27 mouse cellular contexts compared by ENCODE assay signal in genomic region chr5:77301296-77301903, GRCm38 (mm10). TPM values are rescaled to one million over a fixed set of nuclear protein-coding genes. Genes with fewer than 3 reads are reported as not detected.
DNase-seq lines count a peak whose midpoint lies in the region; ATAC-seq and TF ChIP-seq lines count a peak whose summit lies in the region.
"Had no signal": no experiment of that assay in that cellular context is flagged by ENCODE, and none has a peak within 500 bp of the region (broad histone marks: within the 10 kb centered on the region; RNA-seq: fewer than 3 reads in every experiment).

No protein-coding gene starts in this region.

- peak; percentile 47; the same call in 1 of the 2 replicates for ATAC-seq in embryonic facial prominence, embryonic 14.5 days (ENCODE audit: low read depth)
- ATAC-seq in Patski = peak; percentile 54
- ATAC-seq in limb, embryonic 14.5 days (ENCODE audit: low FRiP score, low read depth) = peak; percentile 77
- no peak for ATAC-seq in midbrain, embryonic 13.5 days
- ATAC-seq: activated CD4-positive, CD25-positive, alpha-beta regulatory T cell, adult 4 months; forebrain, embryonic 15.5 days; hindbrain, embryonic 16.5 days; liver, embryonic 12.5 days; liver, postnatal 0 days; lung, postnatal 0 days had no signal

- CTCF ChIA-PET in Patski (lab: Charles Lee) = interaction anchor here (0.7 to 1.5 kb wide), 3 partner anchors 9 to 21 kb away, joined by 3 to 4 read pairs (median 4); no protein-coding TSS in a partner anchor

- no peak for TF ChIP-seq CTCF in lung, adult 2 months (IDR thresholded peaks at IDR 0.05; ENCODE audit: insufficient read depth, low read length)
- no peak for TF ChIP-seq CTCF in Patski (IDR thresholded peaks at IDR 0.05)

- POLR2A ChIA-PET in Patski (lab: Charles Lee) = interaction anchor here (1.8 kb wide), 1 partner anchor 9 kb away, joined by 4 read pairs; no protein-coding TSS in a partner anchor

- WGBS in embryonic facial prominence, embryonic 14.5 days = 70% methylated on average over 6 of the region's 6 CpGs
- 88% methylated on average over 6 of the region's 6 CpGs for WGBS in embryonic facial prominence, embryonic 10.5 days
- WGBS in lung, adult 2 months = 76% methylated on average over 6 of the region's 6 CpGs
- 76% methylated on average over 6 of the region's 6 CpGs for whole genome bisulfite sequencing in limb, embryonic 14.5 days
- 93% methylated on average over 6 of the region's 6 CpGs for WGBS in midbrain, embryonic 13.5 days

- H3K27me3 ChIP-seq in embryonic facial prominence, embryonic 14.5 days (replicated peaks; ENCODE audit: control insufficient read depth, insufficient read depth, low read length) = no peaks in the 10 kb centered on the region
- no peaks in the 10 kb centered on the region for H3K27me3 ChIP-seq in embryonic facial prominence, embryonic 10.5 days (replicated peaks; ENCODE audit: low read depth, poor library complexity, severe bottlenecking)
- H3K27me3 ChIP-seq in Patski = no peaks in the 10 kb centered on the region
- no peaks in the 10 kb centered on the region for H3K27me3 ChIP-seq in limb, embryonic 14.5 days (ENCODE audit: control insufficient read depth, insufficient read depth, low read length)
- H3K27me3 ChIP-seq in midbrain, embryonic 13.5 days = no peaks in the 10 kb centered on the region
- H3K27me3 ChIP-seq: forebrain, embryonic 15.5 days; heart, embryonic 13.5 days; liver, embryonic 12.5 days had no signal

- no peak overlapping the region for H3K27ac ChIP-seq in embryonic facial prominence, embryonic 14.5 days (replicated peaks; ENCODE audit: low read depth, low read length)
- no peak overlapping the region for H3K27ac ChIP-seq in embryonic facial prominence, embryonic 10.5 days (replicated peaks)
- H3K27ac ChIP-seq in limb, embryonic 14.5 days (replicated peaks; ENCODE audit: low read depth, low read length) = no peak overlapping the region
- H3K27ac ChIP-seq in midbrain, embryonic 13.5 days = no peak overlapping the region
- H3K27ac ChIP-seq: forebrain, embryonic 10.5 days; forebrain, embryonic 15.5 days; heart, embryonic 13.5 days; hindbrain, embryonic 10.5 days; kidney, postnatal 0 days; liver, embryonic 12.5 days; midbrain, embryonic 10.5 days; stomach, postnatal 0 days had no signal

- no peak overlapping the region for H3K9ac ChIP-seq in embryonic facial prominence, embryonic 14.5 days (ENCODE audit: low read depth, low read length)
- no peak overlapping the region for H3K9ac ChIP-seq in limb, embryonic 14.5 days (ENCODE audit: low read depth, low read length, severe bottlenecking)
- H3K9ac ChIP-seq in midbrain, embryonic 13.5 days (replicated peaks) = no peak overlapping the region
- H3K9ac ChIP-seq: forebrain, embryonic 15.5 days; heart, embryonic 13.5 days; liver, embryonic 12.5 days; liver, postnatal 0 days had no signal

- H3K36me3 ChIP-seq in embryonic facial prominence, embryonic 14.5 days (ENCODE audit: control insufficient read depth, insufficient read depth, low read length) = peaks cover 65% of the 10 kb centered on the region
- peaks cover 93% of the 10 kb centered on the region for H3K36me3 ChIP-seq in embryonic facial prominence, embryonic 10.5 days (replicated peaks)
- peaks cover 54% of the 10 kb centered on the region for H3K36me3 ChIP-seq in limb, embryonic 14.5 days (ENCODE audit: control insufficient read depth, insufficient read depth, low read length)
- H3K36me3 ChIP-seq in midbrain, embryonic 13.5 days = peaks cover 68% of the 10 kb centered on the region

- peak; percentile 16 for DNase-seq in embryonic facial prominence, embryonic 14.5 days (ENCODE audit: low spot score)
- no peak for DNase-seq in embryonic facial prominence, embryonic 10.5 days (ENCODE audit: low spot score)
- DNase-seq in lung, postnatal 14 days = peak; percentile 7
- DNase-seq in lung, adult 2 months = no peak
- peak; percentile 39 for DNase-seq in Patski (ENCODE audit: low read depth, low spot score)
- DNase-seq in limb, embryonic 14.5 days (ENCODE audit: low spot score) = peak; percentile 26
- no peak for DNase-seq in kidney, postnatal 36 days
- DNase-seq: adrenal gland, adult 8-10 months; cerebellum, adult 11 months; cerebellum, adult 9-11 months; heart, postnatal 10 days; kidney, adult 2 months; liver, postnatal 0 days; thymus, adult 18-20 months; thymus, postnatal 25 days had no signal

- in situ Hi-C loops in Patski (cut with MboI; ENCODE audit: low pct_unique_long_range_greater_than_20kb) = no loop called here

- H3K4me2 ChIP-seq in embryonic facial prominence, embryonic 14.5 days (ENCODE audit: low read depth, low read length) = no peak overlapping the region
- H3K4me2 ChIP-seq in limb, embryonic 14.5 days (replicated peaks; ENCODE audit: low read depth, low read length, severe bottlenecking) = no peak overlapping the region
- H3K4me2 ChIP-seq in midbrain, embryonic 13.5 days (replicated peaks) = no peak overlapping the region
- H3K4me2 ChIP-seq: forebrain, embryonic 15.5 days; heart, embryonic 13.5 days; liver, embryonic 12.5 days had no signal

- no peak for TF ChIP-seq POLR2A in lung, adult 2 months (IDR thresholded peaks at IDR 0.05; ENCODE audit: borderline replicate concordance, extremely low read depth, low read depth, low read length)
- no peak for TF ChIP-seq POLR2A in limb, embryonic 14.5 days (IDR thresholded peaks at IDR 0.05; ENCODE audit: borderline replicate concordance, extremely low read depth, insufficient read depth, insufficient read length)

- no peaks in the 10 kb centered on the region for H3K4me1 ChIP-seq in embryonic facial prominence, embryonic 14.5 days (ENCODE audit: control insufficient read depth, insufficient read depth, low read length)
- no peaks in the 10 kb centered on the region for H3K4me1 ChIP-seq in embryonic facial prominence, embryonic 10.5 days
- no peaks in the 10 kb centered on the region for H3K4me1 ChIP-seq in lung, adult 2 months (ENCODE audit: control insufficient read depth, insufficient read depth, low read length)
- H3K4me1 ChIP-seq in limb, embryonic 14.5 days (ENCODE audit: control insufficient read depth, insufficient read depth, low read length) = no peaks in the 10 kb centered on the region
- H3K4me1 ChIP-seq in midbrain, embryonic 13.5 days (replicated peaks) = no peaks in the 10 kb centered on the region
- H3K4me1 ChIP-seq: forebrain, embryonic 10.5 days; forebrain, embryonic 15.5 days; heart, embryonic 13.5 days; hindbrain, embryonic 10.5 days; liver, embryonic 12.5 days; midbrain, embryonic 10.5 days had no signal

- no peaks in the 10 kb centered on the region for H3K9me3 ChIP-seq in embryonic facial prominence, embryonic 14.5 days (ENCODE audit: control insufficient read depth, low read length)
- H3K9me3 ChIP-seq in embryonic facial prominence, embryonic 10.5 days = no peaks in the 10 kb centered on the region
- no peaks in the 10 kb centered on the region for H3K9me3 ChIP-seq in limb, embryonic 14.5 days (ENCODE audit: control insufficient read depth, low read length)
- no peaks in the 10 kb centered on the region for H3K9me3 ChIP-seq in midbrain, embryonic 13.5 days
- H3K9me3 ChIP-seq: forebrain, embryonic 10.5 days; forebrain, embryonic 15.5 days; heart, embryonic 13.5 days; hindbrain, embryonic 10.5 days; liver, embryonic 12.5 days; midbrain, embryonic 10.5 days had no signal

- H3K4me3 ChIP-seq in embryonic facial prominence, embryonic 14.5 days (ENCODE audit: low read depth, low read length) = no peak overlapping the region
- no peak overlapping the region for H3K4me3 ChIP-seq in embryonic facial prominence, embryonic 10.5 days
- no peak overlapping the region for H3K4me3 ChIP-seq in lung, adult 2 months (replicated peaks; ENCODE audit: extremely low read depth, low read depth, low read length)
- no peak overlapping the region for H3K4me3 ChIP-seq in limb, embryonic 14.5 days (replicated peaks; ENCODE audit: low read length)
- H3K4me3 ChIP-seq in midbrain, embryonic 13.5 days (replicated peaks) = no peak overlapping the region
- H3K4me3 ChIP-seq: forebrain, embryonic 10.5 days; forebrain, embryonic 15.5 days; heart, embryonic 13.5 days; hindbrain, embryonic 10.5 days; liver, embryonic 12.5 days; midbrain, embryonic 10.5 days had no signal

RNA-seq across cellular contexts. Expression of gene Noa1, which starts 8.5 kb away (rescaled TPM):
- polyA plus RNA-seq in embryonic facial prominence, embryonic 14.5 days (2014; fragmentation: Nextera tagmentation; extraction: Ambion mirVana) = 25.6 and 25.7 TPM in 2 replicates
- polyA plus RNA-seq in embryonic facial prominence, embryonic 10.5 days (2016; fragmentation: Nextera tagmentation; extraction: Ambion mirVana) = 36.5 and 37.5 TPM in 2 replicates
- 8.0 and 9.6 TPM in 2 replicates for polyA plus RNA-seq in lung, adult 2 months (2012; rRNA removed)
- polyA plus RNA-seq in Patski (2021) = 28.2 TPM
- 19.2 and 19.6 TPM in 2 replicates for polyA plus RNA-seq in limb, embryonic 14.5 days (2012; rRNA removed)
- polyA plus RNA-seq in limb, embryonic 14.5 days (2014; fragmentation: Nextera tagmentation; extraction: Ambion mirVana) = 23.7 and 25.9 TPM in 2 replicates
- polyA plus RNA-seq in midbrain, embryonic 13.5 days (2015; fragmentation: Nextera tagmentation; extraction: Ambion mirVana) = 30.3 and 31.3 TPM in 2 replicates

RNA-seq across cellular contexts. Expression of gene Polr2b, which starts 8.5 kb away (rescaled TPM):
- polyA plus RNA-seq in embryonic facial prominence, embryonic 14.5 days (2014; fragmentation: Nextera tagmentation; extraction: Ambion mirVana) = 53.9 and 62.1 TPM in 2 replicates
- 94.3 and 96.0 TPM in 2 replicates for polyA plus RNA-seq in embryonic facial prominence, embryonic 10.5 days (2016; fragmentation: Nextera tagmentation; extraction: Ambion mirVana)
- 18.2 and 18.6 TPM in 2 replicates for polyA plus RNA-seq in lung, adult 2 months (2012; rRNA removed)
- polyA plus RNA-seq in Patski (2021) = 75.3 TPM
- 37.7 and 44.8 TPM in 2 replicates for polyA plus RNA-seq in limb, embryonic 14.5 days (2012; rRNA removed)
- polyA plus RNA-seq in limb, embryonic 14.5 days (2014; fragmentation: Nextera tagmentation; extraction: Ambion mirVana) = 56.6 and 61.0 TPM in 2 replicates
- polyA plus RNA-seq in midbrain, embryonic 13.5 days (2015; fragmentation: Nextera tagmentation; extraction: Ambion mirVana) = 75.7 and 82.2 TPM in 2 replicates

RNA-seq across cellular contexts. Expression of gene Rest, which starts 36.1 kb away (rescaled TPM):
- polyA plus RNA-seq in embryonic facial prominence, embryonic 14.5 days (2014; fragmentation: Nextera tagmentation; extraction: Ambion mirVana) = 35.8 and 40.4 TPM in 2 replicates
- polyA plus RNA-seq in embryonic facial prominence, embryonic 10.5 days (2016; fragmentation: Nextera tagmentation; extraction: Ambion mirVana) = 34.0 and 37.7 TPM in 2 replicates
- 6.7 and 7.3 TPM in 2 replicates for polyA plus RNA-seq in lung, adult 2 months (2012; rRNA removed)
- 25.7 TPM for polyA plus RNA-seq in Patski (2021)
- polyA plus RNA-seq in limb, embryonic 14.5 days (2012; rRNA removed) = 27.9 and 28.2 TPM in 2 replicates
- 47.0 and 58.2 TPM in 2 replicates for polyA plus RNA-seq in limb, embryonic 14.5 days (2014; fragmentation: Nextera tagmentation; extraction: Ambion mirVana)
- 8.0 and 8.5 TPM in 2 replicates for polyA plus RNA-seq in midbrain, embryonic 13.5 days (2015; fragmentation: Nextera tagmentation; extraction: Ambion mirVana)

Comparison
In these comparisons a context has a peak if more than half of its experiments do, and no peak if none do; other contexts are left out.
1. DNase-seq: peak in embryonic facial prominence, embryonic 14.5 days (single experiment), lung, postnatal 14 days (single experiment), Patski (single experiment) and limb, embryonic 14.5 days (single experiment); none in embryonic facial prominence, embryonic 10.5 days (single experiment), lung, adult 2 months (single experiment) and kidney, postnatal 36 days (0 of 2).